In the genomic region with DNA sequence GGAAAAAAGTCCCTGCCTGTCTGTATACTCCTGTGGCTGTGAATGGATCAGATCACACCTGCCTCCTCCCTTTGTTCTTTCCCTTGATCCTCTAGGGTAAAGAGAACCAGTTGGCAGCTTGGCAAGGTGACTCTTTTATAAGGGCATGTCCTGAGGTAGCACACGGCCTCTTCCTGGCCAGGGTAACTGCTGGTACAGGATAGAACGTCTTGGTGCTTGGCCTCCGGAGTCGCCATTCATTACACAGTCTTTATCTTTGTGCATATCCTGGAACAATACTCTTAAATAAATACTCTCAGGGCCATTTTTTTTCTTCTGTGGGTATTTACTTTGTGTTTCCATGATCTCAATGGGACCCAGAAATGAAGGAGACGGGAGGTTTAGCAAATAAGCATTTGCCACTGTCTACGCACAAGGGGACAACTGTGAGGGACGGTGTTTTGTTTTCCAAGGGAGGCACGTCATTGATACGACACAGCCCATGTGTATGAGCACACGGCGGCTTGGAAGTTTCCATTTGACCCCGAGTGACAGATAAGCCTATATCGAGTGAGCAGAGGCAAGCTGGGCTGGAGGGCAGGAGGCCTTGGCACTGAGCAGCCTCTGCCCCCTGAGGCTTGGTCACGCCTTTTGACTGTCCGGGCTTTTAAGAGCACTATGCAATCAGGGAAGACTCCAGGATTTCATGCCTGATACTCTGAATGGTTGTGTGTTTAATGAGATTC, we compare ENCODE assay signal across 21 mouse cellular contexts.
DNase-seq lines count a peak whose midpoint lies in the region; ATAC-seq and TF ChIP-seq lines count a peak whose summit lies in the region.
"Had no signal": no experiment of that assay in that cellular context is flagged by ENCODE, and none has a peak within 500 bp of the region (broad histone marks: within the 10 kb centered on the region; RNA-seq: fewer than 3 reads in every experiment).

No protein-coding gene starts in this region.

- WGBS in heart, embryonic 11.5 days (ENCODE audit: insufficient replicate concordance) = 44% methylated on average over 15 of the region's 15 CpGs
- whole genome bisulfite sequencing in lung, embryonic 16.5 days = 39% methylated on average over 15 of the region's 15 CpGs
- WGBS in intestine, embryonic 14.5 days = 64% methylated on average over 15 of the region's 15 CpGs
- WGBS in small intestine, adult 2 months = 33% methylated on average over 15 of the region's 15 CpGs

- no peak overlapping the region for H3K27ac ChIP-seq in heart, embryonic 11.5 days (ENCODE audit: low read depth, low read length)
- no peak overlapping the region for H3K27ac ChIP-seq in lung, embryonic 16.5 days (ENCODE audit: low read length)
- H3K27ac ChIP-seq in intestine, embryonic 14.5 days (ENCODE audit: low read depth) = no peak overlapping the region
- peak overlapping the region; percentile 69 for H3K27ac ChIP-seq in small intestine, adult 2 months (ENCODE audit: insufficient read depth, low read depth, low read length)
- H3K27ac ChIP-seq: embryonic facial prominence, embryonic 12.5 days; left cerebral cortex, adult 2 months; limb, embryonic 10.5 days; liver, embryonic 14.5 days had no signal

- peak; percentile 75 for ATAC-seq in heart, embryonic 11.5 days (replicated peaks; ENCODE audit: insufficient number of reproducible peaks, low FRiP score, low TSS enrichment)
- peak; percentile 23; the same call in 1 of the 2 replicates for ATAC-seq in lung, embryonic 16.5 days (ENCODE audit: low read depth)
- ATAC-seq in intestine, embryonic 14.5 days (replicated peaks; ENCODE audit: low FRiP score, low TSS enrichment, low read depth) = 0 out of 2 replicates have a peak, but pooled peaks have one; percentile 30
- ATAC-seq in CD4-positive, CD25-positive, alpha-beta regulatory T cell, adult 4 months = no peak
- ATAC-seq: forebrain, embryonic 16.5 days had no signal

- H3K27me3 ChIP-seq in heart, embryonic 11.5 days (ENCODE audit: control insufficient read depth, insufficient read depth, low read length) = no peaks in the 10 kb centered on the region; the same call in 1 of the 2 replicates
- H3K27me3 ChIP-seq in lung, embryonic 16.5 days (ENCODE audit: control insufficient read depth, insufficient read depth, low read depth, low read length) = no peaks in the 10 kb centered on the region; the same call in none of the 2 replicates
- no peaks in the 10 kb centered on the region for H3K27me3 ChIP-seq in intestine, embryonic 14.5 days (replicated peaks; ENCODE audit: control insufficient read depth, insufficient read depth, low read length)
- no peaks in the 10 kb centered on the region for H3K27me3 ChIP-seq in small intestine, adult 2 months (ENCODE audit: control insufficient read depth, insufficient read depth, low read length)
- H3K27me3 ChIP-seq: embryonic facial prominence, embryonic 12.5 days had no signal

- no peak for DNase-seq in heart, adult 8-10 months (ENCODE audit: low spot score)
- DNase-seq in lung, postnatal 14 days = no peak
- no peak for DNase-seq in intestine, embryonic 14.5 days (ENCODE audit: low spot score)
- DNase-seq in layer of hippocampus, postnatal 36 days = no peak
- DNase-seq: adrenal gland, adult 8-10 months; cerebellum, adult 18-20 months; heart, adult 11 months; kidney, adult 11 months; kidney, postnatal 14 days; lung, postnatal 36 days; right cerebral cortex, postnatal 25 days; thymus, adult 2 months had no signal

- no peak for TF ChIP-seq POLR2A in small intestine, adult 2 months (IDR thresholded peaks at IDR 0.05; ENCODE audit: low read depth, low read length)

- peaks cover 13% of the 10 kb centered on the region; the same call in 1 of the 2 replicates for H3K4me1 ChIP-seq in heart, embryonic 11.5 days (ENCODE audit: control insufficient read depth, insufficient read depth, low read length)
- peaks cover 3% of the 10 kb centered on the region; the same call in 1 of the 2 replicates for H3K4me1 ChIP-seq in lung, embryonic 16.5 days (replicated peaks; ENCODE audit: control insufficient read depth, insufficient read depth, low read length)
- 0 out of 2 replicates have a peak, but pooled peaks cover 3% of the 10 kb centered on the region for H3K4me1 ChIP-seq in intestine, embryonic 14.5 days (replicated peaks; ENCODE audit: control insufficient read depth, insufficient read depth, low read length)
- peaks cover 54% of the 10 kb centered on the region for H3K4me1 ChIP-seq in small intestine, adult 2 months (ENCODE audit: control insufficient read depth, insufficient read depth, insufficient read length, low read length)
- H3K4me1 ChIP-seq: embryonic facial prominence, embryonic 12.5 days had no signal

- no peaks in the 10 kb centered on the region for H3K9me3 ChIP-seq in heart, embryonic 11.5 days (replicated peaks; ENCODE audit: control insufficient read depth, low read length)
- H3K9me3 ChIP-seq in lung, embryonic 16.5 days (ENCODE audit: control insufficient read depth, low read length) = no peaks in the 10 kb centered on the region
- no peaks in the 10 kb centered on the region for H3K9me3 ChIP-seq in intestine, embryonic 14.5 days (ENCODE audit: control insufficient read depth, low read length)
- H3K9me3 ChIP-seq: embryonic facial prominence, embryonic 12.5 days; limb, embryonic 10.5 days had no signal

- H3K36me3 ChIP-seq in heart, embryonic 11.5 days (ENCODE audit: control insufficient read depth, insufficient read depth, low read length) = no peaks in the 10 kb centered on the region
- H3K36me3 ChIP-seq in lung, embryonic 16.5 days (ENCODE audit: control insufficient read depth, insufficient read depth, low read length) = no peaks in the 10 kb centered on the region
- H3K36me3 ChIP-seq in intestine, embryonic 14.5 days (ENCODE audit: control insufficient read depth, insufficient read depth, low read length) = no peaks in the 10 kb centered on the region
- no peaks in the 10 kb centered on the region for H3K36me3 ChIP-seq in small intestine, adult 2 months (ENCODE audit: control insufficient read depth, insufficient read depth, low read length)
- H3K36me3 ChIP-seq: embryonic facial prominence, embryonic 12.5 days; limb, embryonic 10.5 days had no signal

- TF ChIP-seq CTCF in small intestine, adult 2 months (IDR thresholded peaks at IDR 0.05; ENCODE audit: extremely low read depth, insufficient read length, insufficient replicate concordance, low read depth, low read length) = no peak

- H3K4me3 ChIP-seq in heart, embryonic 11.5 days (ENCODE audit: low read depth, low read length) = no peak overlapping the region
- H3K4me3 ChIP-seq in lung, embryonic 16.5 days (ENCODE audit: low read length) = no peak overlapping the region
- no peak overlapping the region for H3K4me3 ChIP-seq in intestine, embryonic 14.5 days (ENCODE audit: low read depth, low read length)
- no peak overlapping the region for H3K4me3 ChIP-seq in small intestine, adult 2 months (ENCODE audit: low read depth, low read length)
- H3K4me3 ChIP-seq: embryonic facial prominence, embryonic 12.5 days; left cerebral cortex, adult 2 months; limb, embryonic 10.5 days had no signal

- no peak overlapping the region for H3K4me2 ChIP-seq in heart, embryonic 11.5 days
- H3K4me2 ChIP-seq in lung, embryonic 16.5 days (ENCODE audit: low read depth, low read length) = no peak overlapping the region
- H3K4me2 ChIP-seq in intestine, embryonic 14.5 days (ENCODE audit: low read length) = no peak overlapping the region
- H3K4me2 ChIP-seq: embryonic facial prominence, embryonic 12.5 days had no signal

- H3K9ac ChIP-seq in heart, embryonic 11.5 days (ENCODE audit: low read depth, low read length) = no peak overlapping the region
- no peak overlapping the region for H3K9ac ChIP-seq in lung, embryonic 16.5 days (ENCODE audit: low read length)
- no peak overlapping the region for H3K9ac ChIP-seq in intestine, embryonic 14.5 days (ENCODE audit: low read length)
- H3K9ac ChIP-seq: embryonic facial prominence, embryonic 12.5 days; liver, embryonic 14.5 days had no signal
